Mouse (Mus musculus): ENCODE results near the gene Myom1. TPM values are rescaled to one million over a fixed set of nuclear protein-coding genes. Genes with fewer than 3 reads are reported as not detected.
"Not testable (repeated sequence)": the region's sequence is repeated elsewhere in the genome, so short reads cannot be mapped to it uniquely, and the experiment has no call there.

The Myom1 gene
- polyA plus RNA-seq (2014; fragmentation: Nextera tagmentation; extraction: Ambion mirVana) = 4.7 and 6.9 TPM in 2 replicates

GRCm38 (mm10) chr17:71002081-71002743, at the start of gene Myom1:
TSS of gene Myom1 (plus strand) at chr17:71002633.
- DNase-seq (ENCODE audit: low spot score) (peak; percentile 99), ATAC-seq (ENCODE audit: insufficient read depth, low FRiP score, low TSS enrichment) (peak; percentile 95)
- Histone ChIP-seq H3K27ac (ENCODE audit: low read depth, low read length) (peak within 1 kb of the TSS; percentile 96), H3K4me2 (ENCODE audit: low read depth) (peak within 1 kb of the TSS; percentile 62), H3K9me3 (ENCODE audit: control insufficient read depth, low read length) (no peaks in the 10 kb centered on the region), H3K4me1 (ENCODE audit: control insufficient read depth, insufficient read depth, low read length) (peaks cover 4% of the 10 kb centered on the region; the same call in 1 of the 2 replicates), H3K27me3 (ENCODE audit: control insufficient read depth, insufficient read depth, low read length) (no peaks in the 10 kb centered on the region), H3K4me3 (ENCODE audit: low read depth, low read length) (peak within 1 kb of the TSS; percentile 90), H3K36me3 (ENCODE audit: control insufficient read depth, insufficient read depth, low read length) (no peaks in the 10 kb centered on the region), H3K9ac (ENCODE audit: low read length) (peak within 1 kb of the TSS; percentile 85)
- WGBS = under 1% methylated on average over 63 of the region's 65 CpGs

- H3K9ac ChIP-seq (ENCODE audit: low read length); H3K27me3 ChIP-seq (ENCODE audit: control insufficient read depth, insufficient read depth, low read length); H3K4me1 ChIP-seq (ENCODE audit: control insufficient read depth, insufficient read depth, low read length); H3K4me3 ChIP-seq (ENCODE audit: low read depth, low read length); H3K9me3 ChIP-seq (ENCODE audit: control insufficient read depth, low read length); H3K4me2 ChIP-seq (ENCODE audit: low read depth); H3K36me3 ChIP-seq (ENCODE audit: control insufficient read depth, insufficient read depth, low read length); H3K27ac ChIP-seq (ENCODE audit: low read depth, low read length): not testable (repeated sequence)
- peak; percentile 100 for ATAC-seq (ENCODE audit: insufficient read depth, low FRiP score, low TSS enrichment)
- WGBS = 83% methylated on average over 13 of the region's 13 CpGs
- DNase-seq (ENCODE audit: low spot score) = peak; percentile 62
Observed at GRCm38 (mm10) chr17:70963546-70963945, 38.9 kb upstream of the Myom1 start.

DNA sequence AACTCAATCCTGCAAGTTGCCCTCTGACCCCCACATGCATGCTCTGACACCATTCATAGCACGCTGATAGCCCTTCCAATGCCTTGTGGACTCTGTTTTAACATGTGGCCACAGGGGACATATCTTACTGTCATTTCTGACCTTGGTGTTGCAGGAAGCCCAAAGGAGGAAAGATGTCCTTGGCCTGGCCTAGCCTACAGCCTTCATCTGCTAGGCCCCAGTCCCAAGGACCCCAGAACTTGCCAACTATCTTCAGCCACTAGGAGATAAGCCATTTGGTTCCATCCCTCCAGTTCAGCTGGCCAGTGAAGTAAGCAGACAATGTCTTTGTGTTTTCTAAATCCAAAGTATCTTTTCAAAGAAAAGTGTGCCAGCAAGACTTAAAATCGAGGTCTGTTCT, 37.2 kb upstream of the Myom1 start:
- Histone ChIP-seq H3K9ac (ENCODE audit: low read length) (no peak overlapping the region), H3K4me2 (ENCODE audit: low read depth) (no peak overlapping the region), H3K9me3 (ENCODE audit: control insufficient read depth, low read length) (no peaks in the 10 kb centered on the region), H3K27me3 (ENCODE audit: control insufficient read depth, insufficient read depth, low read length) (no peaks in the 10 kb centered on the region), H3K27ac (ENCODE audit: low read depth, low read length) (no peak overlapping the region), H3K36me3 (ENCODE audit: control insufficient read depth, insufficient read depth, low read length) (no peaks in the 10 kb centered on the region), H3K4me3 (ENCODE audit: low read depth, low read length) (no peak overlapping the region), H3K4me1 (ENCODE audit: control insufficient read depth, insufficient read depth, low read length) (no peaks in the 10 kb centered on the region)
- ATAC-seq (ENCODE audit: insufficient read depth, low FRiP score, low TSS enrichment) (no peak), DNase-seq (ENCODE audit: low spot score) (no peak)
- WGBS = 86% methylated on average over 2 of the region's 2 CpGs

DNA sequence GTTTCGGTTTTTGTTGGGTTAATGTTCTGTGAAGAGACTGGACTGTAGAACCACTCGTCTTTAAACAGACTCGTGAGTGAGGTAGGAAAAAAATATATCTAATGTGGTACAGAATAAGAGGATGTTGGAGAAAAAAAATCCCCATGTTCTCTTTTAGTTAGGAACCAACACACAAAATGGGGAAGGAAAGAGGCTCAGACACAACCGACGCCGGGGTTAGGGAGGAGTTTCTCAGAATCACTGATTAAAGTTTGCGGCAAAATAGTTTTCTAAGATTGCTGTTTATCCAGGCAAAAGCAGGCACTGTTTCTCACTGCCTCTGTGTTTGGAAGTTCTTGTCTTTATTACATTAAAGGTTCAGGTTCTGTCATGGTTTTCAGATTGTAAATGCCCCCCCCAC, 36.3 kb upstream of the Myom1 start:
- no peak overlapping the region for H3K4me3 ChIP-seq (ENCODE audit: low read depth, low read length)
- DNase-seq (ENCODE audit: low spot score) (no peak), ATAC-seq (ENCODE audit: insufficient read depth, low FRiP score, low TSS enrichment) (no peak)
- no peak overlapping the region for H3K27ac ChIP-seq (ENCODE audit: low read depth, low read length)
- no peak overlapping the region for H3K4me2 ChIP-seq (ENCODE audit: low read depth)
- 90% methylated on average over 7 of the region's 7 CpGs for WGBS
- H3K9ac ChIP-seq (ENCODE audit: low read length) = no peak overlapping the region
- no peaks in the 10 kb centered on the region for H3K27me3 ChIP-seq (ENCODE audit: control insufficient read depth, insufficient read depth, low read length)
- H3K9me3 ChIP-seq (ENCODE audit: control insufficient read depth, low read length) = no peaks in the 10 kb centered on the region
- no peaks in the 10 kb centered on the region for H3K4me1 ChIP-seq (ENCODE audit: control insufficient read depth, insufficient read depth, low read length)
- H3K36me3 ChIP-seq (ENCODE audit: control insufficient read depth, insufficient read depth, low read length) = no peaks in the 10 kb centered on the region

- Histone ChIP-seq H3K4me2 (ENCODE audit: low read depth) (no peak overlapping the region), H3K9me3 (ENCODE audit: control insufficient read depth, low read length) (no peaks in the 10 kb centered on the region), H3K27ac (ENCODE audit: low read depth, low read length) (no peak overlapping the region), H3K4me1 (ENCODE audit: control insufficient read depth, insufficient read depth, low read length) (no peaks in the 10 kb centered on the region), H3K27me3 (ENCODE audit: control insufficient read depth, insufficient read depth, low read length) (no peaks in the 10 kb centered on the region), H3K9ac (ENCODE audit: low read length) (no peak overlapping the region), H3K36me3 (ENCODE audit: control insufficient read depth, insufficient read depth, low read length) (no peaks in the 10 kb centered on the region), H3K4me3 (ENCODE audit: low read depth, low read length) (no peak overlapping the region)
- 43% methylated on average over 9 of the region's 9 CpGs for WGBS
- ATAC-seq (ENCODE audit: insufficient read depth, low FRiP score, low TSS enrichment) (no peak), DNase-seq (ENCODE audit: low spot score) (no peak)
Observed at GRCm38 (mm10) chr17:70967191-70967590, 35.2 kb upstream of the Myom1 start.

GRCm38 (mm10) chr17:70967646-70968045, 34.8 kb upstream of the Myom1 start:
- no peak for ATAC-seq (ENCODE audit: insufficient read depth, low FRiP score, low TSS enrichment)
- Histone ChIP-seq H3K9me3 (ENCODE audit: control insufficient read depth, low read length) (no peaks in the 10 kb centered on the region), H3K27me3 (ENCODE audit: control insufficient read depth, insufficient read depth, low read length) (no peaks in the 10 kb centered on the region), H3K27ac (ENCODE audit: low read depth, low read length) (no peak overlapping the region), H3K4me2 (ENCODE audit: low read depth) (no peak overlapping the region), H3K4me1 (ENCODE audit: control insufficient read depth, insufficient read depth, low read length) (no peaks in the 10 kb centered on the region), H3K36me3 (ENCODE audit: control insufficient read depth, insufficient read depth, low read length) (no peaks in the 10 kb centered on the region), H3K9ac (ENCODE audit: low read length) (no peak overlapping the region), H3K4me3 (ENCODE audit: low read depth, low read length) (no peak overlapping the region)
- 67% methylated on average over 12 of the region's 12 CpGs for WGBS
- DNase-seq (ENCODE audit: low spot score) = no peak

DNA sequence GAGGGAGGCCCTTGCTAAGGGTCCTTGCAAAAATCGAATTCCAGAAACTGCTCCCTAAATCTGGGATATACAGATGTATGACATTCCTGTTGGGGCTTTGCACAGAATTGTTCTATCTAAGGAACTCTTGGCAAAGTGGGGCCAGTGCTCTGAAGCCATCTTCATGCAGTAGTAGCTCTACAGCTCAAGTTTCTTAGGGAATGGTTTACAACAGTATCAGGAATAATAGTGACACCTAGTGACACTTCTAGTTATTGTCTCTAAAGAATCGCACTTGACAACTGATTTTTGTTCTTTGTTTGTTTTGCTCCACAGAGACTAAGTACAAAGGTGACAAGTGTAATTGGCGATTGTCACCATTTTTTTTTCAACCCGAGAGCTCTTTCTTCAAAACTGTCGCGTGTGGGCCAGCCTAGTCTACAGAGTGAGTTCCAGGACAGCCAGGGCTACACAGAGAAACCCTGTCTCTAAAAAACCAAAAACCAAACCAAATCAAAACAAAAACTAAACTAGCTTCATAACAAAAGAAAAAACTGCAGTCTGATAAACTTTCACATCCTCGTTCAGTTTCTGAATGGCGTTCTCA, 33.7 kb upstream of the Myom1 start:
- Histone ChIP-seq H3K4me1 (ENCODE audit: control insufficient read depth, insufficient read depth, low read length) (no peaks in the 10 kb centered on the region), H3K36me3 (ENCODE audit: control insufficient read depth, insufficient read depth, low read length) (no peaks in the 10 kb centered on the region), H3K27me3 (ENCODE audit: control insufficient read depth, insufficient read depth, low read length) (no peaks in the 10 kb centered on the region), H3K9ac (ENCODE audit: low read length) (no peak overlapping the region), H3K4me2 (ENCODE audit: low read depth) (no peak overlapping the region), H3K9me3 (ENCODE audit: control insufficient read depth, low read length) (no peaks in the 10 kb centered on the region), H3K4me3 (ENCODE audit: low read depth, low read length) (no peak overlapping the region), H3K27ac (ENCODE audit: low read depth, low read length) (no peak overlapping the region)
- ATAC-seq (ENCODE audit: insufficient read depth, low FRiP score, low TSS enrichment) (0 out of 2 replicates have a peak, but pooled peaks have one; percentile 12), DNase-seq (ENCODE audit: low spot score) (peak; percentile 28)
- 30% methylated on average over 8 of the region's 8 CpGs for WGBS

- ATAC-seq (ENCODE audit: insufficient read depth, low FRiP score, low TSS enrichment) (no peak), DNase-seq (ENCODE audit: low spot score) (no peak)
- Histone ChIP-seq H3K27ac (ENCODE audit: low read depth, low read length) (no peak overlapping the region), H3K27me3 (ENCODE audit: control insufficient read depth, insufficient read depth, low read length) (no peaks in the 10 kb centered on the region), H3K4me1 (ENCODE audit: control insufficient read depth, insufficient read depth, low read length) (no peaks in the 10 kb centered on the region), H3K9ac (ENCODE audit: low read length) (no peak overlapping the region), H3K4me3 (ENCODE audit: low read depth, low read length) (no peak overlapping the region), H3K36me3 (ENCODE audit: control insufficient read depth, insufficient read depth, low read length) (0 out of 2 replicates have a peak, but pooled peaks cover 4% of the 10 kb centered on the region), H3K9me3 (ENCODE audit: control insufficient read depth, low read length) (no peaks in the 10 kb centered on the region), H3K4me2 (ENCODE audit: low read depth) (no peak overlapping the region)
- 77% methylated on average over 11 of the region's 11 CpGs for WGBS
Observed at GRCm38 (mm10) chr17:70971206-70971605, 31.2 kb upstream of the Myom1 start.

- H3K4me1 ChIP-seq (ENCODE audit: control insufficient read depth, insufficient read depth, low read length) = no peaks in the 10 kb centered on the region
- no peak overlapping the region for H3K4me2 ChIP-seq (ENCODE audit: low read depth)
- no peak overlapping the region for H3K27ac ChIP-seq (ENCODE audit: low read depth, low read length)
- no peak for DNase-seq (ENCODE audit: low spot score)
- peaks cover 4% of the 10 kb centered on the region; the same call in 1 of the 2 replicates for H3K36me3 ChIP-seq (ENCODE audit: control insufficient read depth, insufficient read depth, low read length)
- H3K27me3 ChIP-seq (ENCODE audit: control insufficient read depth, insufficient read depth, low read length) = no peaks in the 10 kb centered on the region
- no peak for ATAC-seq (ENCODE audit: insufficient read depth, low FRiP score, low TSS enrichment)
- whole genome bisulfite sequencing = 92% methylated on average over 9 of the region's 9 CpGs
- H3K9me3 ChIP-seq (ENCODE audit: control insufficient read depth, low read length) = no peaks in the 10 kb centered on the region
- no peak overlapping the region for H3K9ac ChIP-seq (ENCODE audit: low read length)
- H3K4me3 ChIP-seq (ENCODE audit: low read depth, low read length) = no peak overlapping the region
Observed at GRCm38 (mm10) chr17:70973398-70973797, 29.0 kb upstream of the Myom1 start.
